Mouse (Mus musculus): ENCODE measurements around the gene Ndufb8.

- no peak for TF ChIP-seq E2F4 (IDR thresholded peaks at IDR 0.05; ENCODE audit: borderline replicate concordance, low read depth, low read length)
- no peak for TF ChIP-seq CTCF (IDR thresholded peaks at IDR 0.05 in 2 of 3, conservative IDR thresholded peaks at IDR 0.05 in 1 of 3; ENCODE audit: control insufficient read depth in 1 of 3, insufficient read depth in 1 of 3, low read depth in 2 of 3, low read length in 3 of 3, poor library complexity in 1 of 3, severe bottlenecking in 1 of 3)
- TF ChIP-seq EP300 (IDR thresholded peaks at IDR 0.05; ENCODE audit: low read depth in 1 of 2, low read length in 2 of 2), result no peak
- TF ChIP-seq CHD1 (IDR thresholded peaks at IDR 0.05; ENCODE audit: low read depth, low read length), result no peak
- TF ChIP-seq NRF1 (IDR thresholded peaks at IDR 0.05; ENCODE audit: insufficient read depth, low read depth, low read length, poor library complexity, severe bottlenecking), result no peak
- TF ChIP-seq TCF12 (IDR thresholded peaks at IDR 0.05; ENCODE audit: low read depth, low read length), result no peak
Observed at GRCm38 (mm10) chr19:44510534-44511175, 44.6 kb downstream of the Ndufb8 start.

All from MEL (cell line).